Mouse (Mus musculus): Measurements from ENCODE around the gene Hils1. TPM values are rescaled to one million over a fixed set of nuclear protein-coding genes. Genes with fewer than 3 reads are reported as not detected.

Gene Hils1
- polyA plus RNA-seq, 1 experiment from 2014 or later: not detected

DNA sequence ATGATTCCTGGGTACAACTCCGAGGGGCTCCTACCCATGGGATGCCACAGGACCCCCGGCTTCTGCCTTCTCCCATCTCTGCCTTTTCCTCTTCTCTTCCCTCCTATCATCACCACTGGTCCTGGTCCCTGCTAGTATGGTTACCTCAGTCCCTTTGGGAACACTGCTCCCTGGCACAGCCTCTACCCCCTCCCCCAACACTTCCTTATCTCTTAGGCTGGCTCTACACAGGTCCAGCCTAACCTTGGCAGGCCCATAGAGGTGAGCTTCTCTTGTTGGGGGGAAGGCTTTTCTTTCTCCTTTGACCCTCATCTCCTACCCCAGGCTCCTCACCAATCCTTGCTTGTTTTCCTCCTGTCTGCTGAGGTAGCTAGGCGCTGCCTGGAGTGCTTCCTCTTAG lies 48.1 kb downstream of the Hils1 start:
- H3K27ac ChIP-seq: no peak overlapping the region
- peaks cover 83% of the 10 kb centered on the region for H3K36me3 ChIP-seq
- 73% methylated on average over 3 of the region's 3 CpGs for WGBS

More for the DNA sequence above, 48.1 kb downstream of the Hils1 start:
- peaks cover 33% of the 10 kb centered on the region for H3K27me3 ChIP-seq (ENCODE audit: low read depth, poor library complexity, severe bottlenecking)
- H3K9me3 ChIP-seq (replicated peaks): no peaks in the 10 kb centered on the region
- H3K4me1 ChIP-seq: peaks cover 32% of the 10 kb centered on the region
- no peak overlapping the region for H3K4me3 ChIP-seq
- no peak for DNase-seq (ENCODE audit: low spot score)

Other genes starting within 250 kb of the Hils1 start
- gene Cdc34b, start 225.8 kb upstream of the Hils1 start, polyA plus RNA-seq (2016; fragmentation: Nextera tagmentation; extraction: Ambion mirVana): 0.16 and 0.20 TPM in 2 replicates
- not detected in 2 replicates for gene Tmem92, start 184.9 kb upstream of the Hils1 start, polyA plus RNA-seq (2016; fragmentation: Nextera tagmentation; extraction: Ambion mirVana)
- gene Col1a1, start 31.4 kb upstream of the Hils1 start, polyA plus RNA-seq (2016; fragmentation: Nextera tagmentation; extraction: Ambion mirVana): 81.4 and 104 TPM in 2 replicates
- 0.23 TPM in 1 of 2 replicates, not detected in the other for gene Sgca, start 8.7 kb downstream of the Hils1 start, polyA plus RNA-seq (2016; fragmentation: Nextera tagmentation; extraction: Ambion mirVana)
- 9.9 and 10.8 TPM in 2 replicates for gene Ppp1r9b, start 23.4 kb downstream of the Hils1 start, polyA plus RNA-seq (2016; fragmentation: Nextera tagmentation; extraction: Ambion mirVana)
- 29.7 and 39.2 TPM in 2 replicates for gene Samd14, start 42.3 kb downstream of the Hils1 start, polyA plus RNA-seq (2016; fragmentation: Nextera tagmentation; extraction: Ambion mirVana)
- gene Pdk2, start 73.8 kb downstream of the Hils1 start, polyA plus RNA-seq (2016; fragmentation: Nextera tagmentation; extraction: Ambion mirVana): 9.8 and 21.2 TPM in 2 replicates
- 10.2 and 11.1 TPM in 2 replicates for gene Itga3, start 109.2 kb downstream of the Hils1 start, polyA plus RNA-seq (2016; fragmentation: Nextera tagmentation; extraction: Ambion mirVana)
- gene Dlx3, start 152.5 kb downstream of the Hils1 start, polyA plus RNA-seq (2016; fragmentation: Nextera tagmentation; extraction: Ambion mirVana): 6.9 and 9.5 TPM in 2 replicates
- gene Dlx4, start 178.7 kb downstream of the Hils1 start, polyA plus RNA-seq (2016; fragmentation: Nextera tagmentation; extraction: Ambion mirVana): 0.85 and 1.9 TPM in 2 replicates